Mouse (Mus musculus): ENCODE data around the gene Aif1. TPM values are rescaled to one million over a fixed set of nuclear protein-coding genes. Genes with fewer than 3 reads are reported as not detected.

Aif1 gene
- 1 to 10 TPM in 1 of 2 experiments, under 1 TPM in 1; 0.84 to 1.1 TPM for total RNA-seq (2021)
- long read RNA-seq, experiment 1: 0 reads
- long read RNA-seq, experiment 2, partial matches to known transcripts: 0 of 1 reads
- long read RNA-seq, experiment 2, other reads (novel, unspliced or antisense): 0 of 1 reads

GRCm38 (mm10) chr17:35175968-35176367, at the start of gene Aif1:
Gene Aif1, minus strand, starts transcription at chr17:35176068.
- DNase-seq (ENCODE audit: low spot score): no peak

DNA sequence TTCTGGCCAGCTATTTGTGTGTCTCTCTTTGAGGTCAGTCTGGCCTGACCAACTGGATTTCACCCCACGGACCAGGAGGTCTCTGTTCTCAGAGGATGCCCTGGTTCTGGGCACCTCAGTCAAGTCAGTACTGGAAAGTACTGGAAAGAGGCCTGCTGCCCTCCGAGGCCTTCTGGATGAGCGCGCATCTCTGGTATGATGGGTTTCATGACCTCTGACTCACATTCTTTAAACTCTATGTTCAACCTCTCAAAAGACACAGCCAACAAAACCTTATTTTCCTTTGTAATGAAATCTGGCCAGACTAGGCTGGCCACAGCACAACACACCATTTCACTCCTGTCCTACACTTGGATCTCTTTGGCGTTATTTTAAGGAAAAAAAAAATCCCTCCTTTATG, 49.6 kb upstream of the Aif1 start:
- no peak for DNase-seq (ENCODE audit: low spot score)

GRCm38 (mm10) chr17:35224641-35225040, 48.8 kb upstream of the Aif1 start:
- DNase-seq (ENCODE audit: low spot score): no peak

DNA sequence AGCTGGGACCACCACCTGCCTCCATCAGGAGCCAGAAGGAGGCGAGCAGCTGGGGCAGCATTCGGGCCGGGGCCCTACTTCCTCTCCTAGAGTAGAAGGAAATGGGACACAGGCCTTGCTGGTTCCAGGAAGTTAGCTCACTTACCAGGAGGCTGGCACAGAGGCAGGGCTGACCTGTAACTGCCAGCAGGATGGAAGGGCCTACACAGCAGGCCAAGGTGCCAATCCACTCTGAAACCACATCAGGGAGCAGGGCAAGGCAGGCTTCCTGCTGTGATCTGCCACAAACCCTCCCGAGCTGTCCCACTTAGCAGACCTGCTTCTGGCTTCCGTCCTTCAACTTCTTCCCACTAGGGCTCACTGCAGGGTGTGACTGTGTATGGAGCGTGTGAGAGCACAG, 46.4 kb upstream of the Aif1 start:
- DNase-seq (ENCODE audit: low spot score): no peak

DNA sequence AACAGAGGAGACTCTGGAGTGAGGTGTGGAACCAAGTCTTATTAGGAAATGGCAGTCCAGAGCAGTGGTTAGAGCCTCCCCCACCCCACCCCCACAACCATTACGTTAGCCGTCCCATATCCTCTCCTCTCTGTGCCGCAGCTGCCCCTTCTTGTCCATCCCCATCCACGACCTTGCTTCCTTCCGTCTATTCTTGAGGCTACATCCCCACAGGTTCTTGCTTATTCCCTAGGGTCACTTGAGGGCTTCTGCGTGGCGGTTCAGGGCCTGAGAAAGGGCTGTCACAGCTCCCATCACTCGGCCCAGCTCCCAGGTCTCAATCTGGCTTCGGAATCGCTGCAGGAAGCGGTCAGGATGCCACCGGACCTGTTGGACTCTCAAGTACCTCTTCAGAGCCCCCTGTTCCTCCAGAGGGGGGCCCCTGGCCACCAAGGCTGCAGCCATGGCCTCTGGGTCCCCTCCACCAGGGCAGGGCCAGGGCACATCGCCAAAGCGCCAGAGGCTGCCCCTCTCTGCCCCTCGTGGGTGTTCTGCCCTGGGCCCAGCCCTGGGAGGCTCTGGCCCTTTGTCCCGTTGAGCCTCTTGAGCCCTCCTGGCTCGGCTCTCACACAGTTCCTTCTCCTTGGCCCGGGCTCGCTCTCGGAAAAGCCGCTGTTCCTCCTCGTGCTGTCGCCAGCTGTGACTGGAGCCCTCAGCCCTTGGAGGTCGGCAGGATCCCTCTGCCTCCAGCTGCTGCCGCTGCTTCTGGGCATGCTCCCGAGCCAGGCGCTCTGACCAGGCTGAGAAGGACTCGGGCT, 44.5 kb upstream of the Aif1 start, which contains the start of gene Gm16181:
Gm16181 (plus strand) TSS at position 679 of the 797 bp plus-strand sequence.
- no peak for DNase-seq (ENCODE audit: low spot score)

GRCm38 (mm10) chr17:35219601-35220041, 43.8 kb upstream of the Aif1 start:
- no peak for DNase-seq (ENCODE audit: low spot score)

DNA sequence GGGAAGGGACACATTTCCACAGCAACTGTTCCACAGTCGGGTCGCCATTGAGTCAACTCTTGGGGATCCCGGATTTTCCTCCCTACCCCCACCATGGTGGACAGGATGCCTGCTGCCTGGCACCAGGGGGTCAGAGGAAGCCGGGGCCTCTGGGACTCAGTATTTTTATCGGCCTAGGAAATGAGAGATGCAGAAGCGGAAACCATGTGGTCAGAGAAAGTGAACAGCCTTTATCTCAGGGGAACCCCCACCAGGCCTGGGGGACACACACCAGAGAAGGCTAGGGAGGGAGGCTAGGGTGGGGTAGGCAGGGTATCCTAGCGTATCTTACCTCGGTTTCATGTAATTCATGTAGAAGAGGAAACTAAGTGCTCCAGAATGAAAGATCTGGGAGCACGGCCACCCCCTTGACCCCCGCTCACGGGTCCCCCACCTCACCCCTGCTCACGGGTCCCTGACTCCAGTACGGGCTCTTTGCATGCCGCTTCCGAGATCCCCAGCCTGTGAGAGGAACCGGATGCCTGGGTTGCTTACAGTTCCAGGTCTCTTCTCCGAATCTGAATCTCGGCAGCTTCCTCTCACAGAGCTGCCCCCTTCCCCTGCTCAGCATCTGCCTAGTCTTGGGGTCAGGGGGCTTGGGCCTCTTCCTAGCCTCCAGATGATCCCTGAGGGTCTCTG, 42.8 kb upstream of the Aif1 start:
- DNase-seq (ENCODE audit: low spot score): no peak

- no peak for DNase-seq (ENCODE audit: low spot score)
Observed at GRCm38 (mm10) chr17:35213071-35213470, 37.2 kb upstream of the Aif1 start.

GRCm38 (mm10) chr17:35210593-35210992, 34.7 kb upstream of the Aif1 start:
- DNase-seq (ENCODE audit: low spot score): no peak

- no peak for DNase-seq (ENCODE audit: low spot score)
Observed at GRCm38 (mm10) chr17:35209785-35210535, 34.1 kb upstream of the Aif1 start.

GRCm38 (mm10) chr17:35205380-35205769, 29.5 kb upstream of the Aif1 start:
- no peak for DNase-seq (ENCODE audit: low spot score)

DNA sequence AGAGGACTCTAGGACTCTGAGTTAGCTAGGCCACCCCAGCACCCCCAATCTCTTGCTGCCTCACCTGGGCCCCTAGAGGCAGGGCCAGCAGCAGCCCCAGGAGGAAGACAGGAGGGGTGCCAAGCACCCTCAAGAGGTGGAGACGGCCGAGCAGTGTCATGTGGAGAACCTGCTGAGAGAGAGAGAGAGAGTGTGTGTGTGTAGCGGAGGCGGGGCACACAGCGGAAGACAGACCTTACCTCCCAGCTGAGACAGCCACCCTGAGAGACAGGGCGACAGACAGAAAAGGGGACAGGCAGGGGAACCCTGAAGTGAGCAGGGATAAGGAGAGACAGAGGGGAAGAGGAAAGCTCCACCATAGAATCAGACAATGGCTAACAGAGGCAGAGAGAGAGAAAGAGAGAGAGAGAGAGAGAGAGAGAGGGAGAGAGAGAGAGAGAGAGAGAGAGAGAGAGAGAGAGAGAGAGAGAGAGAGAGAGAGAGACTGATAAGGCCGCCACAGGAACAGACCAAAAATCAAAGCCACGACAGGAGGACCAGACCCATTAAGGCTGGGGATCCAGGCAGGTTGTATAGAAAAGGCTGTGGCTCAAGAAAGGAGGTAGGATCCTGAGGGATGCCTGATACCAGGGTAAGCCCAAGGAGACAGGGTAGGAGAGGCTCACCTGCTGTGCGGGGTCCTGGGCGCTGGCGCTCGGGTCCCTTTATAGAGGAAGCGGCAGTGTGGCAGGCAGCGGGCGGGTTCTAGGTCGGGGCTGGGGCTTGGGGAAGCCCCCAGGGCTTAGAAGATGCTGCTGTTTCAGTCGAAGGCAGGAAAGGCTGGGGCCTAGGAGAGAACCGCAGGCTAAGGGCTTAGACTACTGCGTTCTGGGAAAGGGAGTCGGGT, 28.9 kb upstream of the Aif1 start, which contains the start of gene Lta:
Lta (minus strand) TSS at position 858 of the 886 bp plus-strand sequence.
- no peak for DNase-seq (ENCODE audit: low spot score)

- no peak for DNase-seq (ENCODE audit: low spot score)
Observed at GRCm38 (mm10) chr17:35202442-35202841, 26.6 kb upstream of the Aif1 start.

- peak; percentile 64 for DNase-seq (ENCODE audit: low spot score)
Observed at GRCm38 (mm10) chr17:35201787-35202186, 25.9 kb upstream of the Aif1 start, which contains the start of gene Tnf. Gene Tnf, minus strand, starts transcription at chr17:35202007.

GRCm38 (mm10) chr17:35201128-35201527, 25.3 kb upstream of the Aif1 start:
- no peak for DNase-seq (ENCODE audit: low spot score)

DNA sequence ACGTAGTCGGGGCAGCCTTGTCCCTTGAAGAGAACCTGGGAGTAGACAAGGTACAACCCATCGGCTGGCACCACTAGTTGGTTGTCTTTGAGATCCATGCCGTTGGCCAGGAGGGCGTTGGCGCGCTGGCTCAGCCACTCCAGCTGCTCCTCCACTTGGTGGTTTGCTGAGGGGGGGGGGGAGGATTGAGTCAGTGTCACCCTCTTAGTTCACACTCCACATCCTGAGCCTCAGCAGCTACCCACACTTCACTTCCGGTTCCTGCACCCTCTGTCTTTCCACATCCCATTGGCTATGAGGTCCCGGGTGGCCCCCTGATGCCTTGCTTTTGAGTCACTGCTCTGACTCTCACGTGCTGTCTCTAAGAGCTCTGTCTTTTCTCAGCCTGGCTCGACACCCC, 24.5 kb upstream of the Aif1 start:
- DNase-seq (ENCODE audit: low spot score): no peak

GRCm38 (mm10) chr17:35198946-35199345, 23.1 kb upstream of the Aif1 start:
- no peak for DNase-seq (ENCODE audit: low spot score)

DNA sequence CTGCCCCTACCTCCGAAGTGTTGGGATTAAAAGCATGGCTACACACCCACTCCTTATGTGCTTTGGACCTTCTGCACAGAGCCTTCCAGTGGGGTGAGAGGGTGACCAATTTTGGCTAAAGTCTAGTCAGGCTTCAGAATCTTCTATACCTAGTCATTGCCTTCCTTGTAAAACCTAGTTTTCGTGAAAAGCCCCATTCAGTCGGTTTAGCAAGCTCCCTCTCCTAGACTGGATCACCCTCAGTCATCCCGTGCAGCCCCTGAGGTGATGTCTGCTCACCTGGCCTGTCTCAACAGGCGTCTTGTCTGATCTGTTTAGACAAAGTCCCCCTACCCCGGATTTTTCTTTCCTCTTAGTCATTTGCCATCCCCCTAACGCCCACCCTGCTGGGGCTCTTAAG, 22.2 kb upstream of the Aif1 start:
- no peak for DNase-seq (ENCODE audit: low spot score)

- DNase-seq (ENCODE audit: low spot score): no peak
Observed at GRCm38 (mm10) chr17:35197126-35197525, 21.3 kb upstream of the Aif1 start.

GRCm38 (mm10) chr17:35196321-35196641, 20.4 kb upstream of the Aif1 start:
- DNase-seq (ENCODE audit: low spot score): no peak
